ENCODE assay signal across 14 mouse cellular contexts in genomic region chr3:104517161-104517560, GRCm38 (mm10). TPM values are rescaled to one million over a fixed set of nuclear protein-coding genes. Genes with fewer than 3 reads are reported as not detected.
A peak's percentile ranks its signal among the peaks of the same experiment; 100 is the strongest.
DNase-seq lines count a peak whose midpoint lies in the region; ATAC-seq and TF ChIP-seq lines count a peak whose summit lies in the region.
"Had no signal": no experiment of that assay in that cellular context is flagged by ENCODE, and none has a peak within 500 bp of the region (broad histone marks: within the 10 kb centered on the region; RNA-seq: fewer than 3 reads in every experiment).

No protein-coding gene starts in this region.

- 86% methylated on average over 5 of the region's 5 CpGs for WGBS in forebrain, postnatal 0 days
- 81% methylated on average over 5 of the region's 5 CpGs for WGBS in forebrain, embryonic 12.5 days
- 86% methylated on average over 5 of the region's 5 CpGs for WGBS in midbrain, postnatal 0 days
- 82% methylated on average over 5 of the region's 5 CpGs for WGBS in midbrain, embryonic 13.5 days
- WGBS in limb, embryonic 10.5 days: 86% methylated on average over 5 of the region's 5 CpGs

- no peaks in the 10 kb centered on the region for H3K9me3 ChIP-seq in forebrain, postnatal 0 days (ENCODE audit: low read length)
- H3K9me3 ChIP-seq in forebrain, embryonic 12.5 days: no peaks in the 10 kb centered on the region
- H3K9me3 ChIP-seq in midbrain, postnatal 0 days (ENCODE audit: low read length): no peaks in the 10 kb centered on the region
- H3K9me3 ChIP-seq in midbrain, embryonic 13.5 days: no peaks in the 10 kb centered on the region
- H3K9me3 ChIP-seq in limb, embryonic 10.5 days (replicated peaks): no peaks in the 10 kb centered on the region
- H3K9me3 ChIP-seq: hindbrain, embryonic 10.5 days had no signal

- peak; percentile 25 for TF ChIP-seq CTCF in forebrain, postnatal 0 days (IDR thresholded peaks at IDR 0.05; ENCODE audit: low read depth)
- peak; percentile 31 for TF ChIP-seq CTCF in midbrain, postnatal 0 days (IDR thresholded peaks at IDR 0.05)

- no peak for DNase-seq in forebrain, postnatal 0 days
- DNase-seq in midbrain, postnatal 0 days (ENCODE audit: low spot score): no peak
- peak; percentile 78 for DNase-seq in R1 (ENCODE audit: low read depth, low spot score)
- DNase-seq in splenic B cell, adult 2 months (ENCODE audit: low read depth, low spot score): peak; percentile 35
- DNase-seq in limb, embryonic 10.5 days (ENCODE audit: low spot score): no peak
- no peak for DNase-seq in adrenal gland, postnatal 25 days
- DNase-seq: cerebellum, adult 9-10 months; kidney, adult 18-20 months; lung, adult 2 months; right cerebral cortex, postnatal 25 days had no signal

- no peak for ATAC-seq in forebrain, postnatal 0 days
- ATAC-seq in forebrain, embryonic 12.5 days (ENCODE audit: low FRiP score): no peak
- ATAC-seq in midbrain, postnatal 0 days (ENCODE audit: low FRiP score): no peak
- ATAC-seq in midbrain, embryonic 13.5 days: no peak
- ATAC-seq: activated CD4-positive, CD25-positive, alpha-beta regulatory T cell, adult 4 months had no signal

- no peak overlapping the region for H3K4me2 ChIP-seq in forebrain, postnatal 0 days (ENCODE audit: low read depth)
- H3K4me2 ChIP-seq in forebrain, embryonic 12.5 days: no peak overlapping the region
- no peak overlapping the region for H3K4me2 ChIP-seq in midbrain, postnatal 0 days (ENCODE audit: low read depth, low read length, poor library complexity, severe bottlenecking)
- H3K4me2 ChIP-seq in midbrain, embryonic 13.5 days (replicated peaks): no peak overlapping the region

- no peak overlapping the region for H3K4me3 ChIP-seq in forebrain, postnatal 0 days (ENCODE audit: low read depth, low read length)
- no peak overlapping the region for H3K4me3 ChIP-seq in forebrain, embryonic 12.5 days (replicated peaks)
- H3K4me3 ChIP-seq in midbrain, postnatal 0 days (ENCODE audit: low read depth, low read length): no peak overlapping the region
- H3K4me3 ChIP-seq in midbrain, embryonic 13.5 days (replicated peaks): no peak overlapping the region
- H3K4me3 ChIP-seq in limb, embryonic 10.5 days: no peak overlapping the region
- H3K4me3 ChIP-seq: hindbrain, embryonic 10.5 days had no signal

- H3K4me1 ChIP-seq in forebrain, postnatal 0 days (ENCODE audit: insufficient read depth): no peaks in the 10 kb centered on the region
- peaks cover 5% of the 10 kb centered on the region; the same call in 1 of the 2 replicates for H3K4me1 ChIP-seq in forebrain, embryonic 12.5 days
- H3K4me1 ChIP-seq in midbrain, postnatal 0 days (ENCODE audit: insufficient read depth, low read length): no peaks in the 10 kb centered on the region
- H3K4me1 ChIP-seq in midbrain, embryonic 13.5 days (replicated peaks): peaks cover 6% of the 10 kb centered on the region
- H3K4me1 ChIP-seq in limb, embryonic 10.5 days: peaks cover 4% of the 10 kb centered on the region; the same call in 1 of the 2 replicates

- no peak overlapping the region for H3K27ac ChIP-seq in forebrain, postnatal 0 days (ENCODE audit: low read depth, low read length)
- no peak overlapping the region for H3K27ac ChIP-seq in forebrain, embryonic 12.5 days
- H3K27ac ChIP-seq in midbrain, postnatal 0 days (ENCODE audit: low read depth, low read length): no peak overlapping the region
- H3K27ac ChIP-seq in midbrain, embryonic 13.5 days: no peak overlapping the region
- no peak overlapping the region for H3K27ac ChIP-seq in limb, embryonic 10.5 days
- H3K27ac ChIP-seq: hindbrain, embryonic 10.5 days had no signal

- no peaks in the 10 kb centered on the region for H3K27me3 ChIP-seq in forebrain, postnatal 0 days (ENCODE audit: insufficient read depth, low read length)
- peaks cover 3% of the 10 kb centered on the region; the same call in 1 of the 2 replicates for H3K27me3 ChIP-seq in forebrain, embryonic 12.5 days
- no peaks in the 10 kb centered on the region for H3K27me3 ChIP-seq in midbrain, postnatal 0 days (ENCODE audit: insufficient read depth, low read length)
- H3K27me3 ChIP-seq in midbrain, embryonic 13.5 days: 0 out of 2 replicates have a peak, but pooled peaks cover 4% of the 10 kb centered on the region
- no peaks in the 10 kb centered on the region; the same call in 1 of the 2 replicates for H3K27me3 ChIP-seq in splenic B cell, adult 2 months (ENCODE audit: control insufficient read depth, insufficient read depth, low read length, poor library complexity, severe bottlenecking)
- no peaks in the 10 kb centered on the region for H3K27me3 ChIP-seq in limb, embryonic 10.5 days (ENCODE audit: low read depth, poor library complexity, severe bottlenecking)

- no peak overlapping the region for H3K9ac ChIP-seq in forebrain, postnatal 0 days
- H3K9ac ChIP-seq in forebrain, embryonic 12.5 days: no peak overlapping the region
- H3K9ac ChIP-seq in midbrain, postnatal 0 days (replicated peaks; ENCODE audit: low read length, poor library complexity, severe bottlenecking): no peak overlapping the region
- no peak overlapping the region for H3K9ac ChIP-seq in midbrain, embryonic 13.5 days (replicated peaks)

- H3K36me3 ChIP-seq in forebrain, postnatal 0 days (ENCODE audit: insufficient read depth): no peaks in the 10 kb centered on the region
- H3K36me3 ChIP-seq in forebrain, embryonic 12.5 days (replicated peaks): no peaks in the 10 kb centered on the region
- no peaks in the 10 kb centered on the region for H3K36me3 ChIP-seq in midbrain, postnatal 0 days (ENCODE audit: insufficient read depth, low read length)
- no peaks in the 10 kb centered on the region for H3K36me3 ChIP-seq in midbrain, embryonic 13.5 days
- no peaks in the 10 kb centered on the region for H3K36me3 ChIP-seq in splenic B cell, adult 2 months (ENCODE audit: control insufficient read depth, insufficient read depth, low read length, poor library complexity, severe bottlenecking)
- no peaks in the 10 kb centered on the region for H3K36me3 ChIP-seq in limb, embryonic 10.5 days
- H3K36me3 ChIP-seq: hindbrain, embryonic 10.5 days had no signal

RNA-seq across cellular contexts. Expression of gene Lrig2, which starts 5.4 kb away (rescaled TPM):
- 32.2 and 45.1 TPM in 2 replicates for total RNA-seq in forebrain, postnatal 0 days (2014; rRNA removed)
- 8.5 and 14.8 TPM in 2 replicates for polyA plus RNA-seq in forebrain, postnatal 0 days (2015; fragmentation: Nextera tagmentation; extraction: Ambion mirVana)
- polyA plus RNA-seq in forebrain, embryonic 12.5 days (2016; fragmentation: Nextera tagmentation; extraction: Ambion mirVana): 27.2 and 31.1 TPM in 2 replicates
- 50.1 and 54.0 TPM in 2 replicates for total RNA-seq in midbrain, postnatal 0 days (2014; rRNA removed)
- polyA plus RNA-seq in midbrain, postnatal 0 days (2015; fragmentation: Nextera tagmentation; extraction: Ambion mirVana): 18.2 and 20.2 TPM in 2 replicates
- polyA plus RNA-seq in midbrain, embryonic 13.5 days (2015; fragmentation: Nextera tagmentation; extraction: Ambion mirVana): 30.9 and 33.0 TPM in 2 replicates
- polyA plus RNA-seq in limb, embryonic 10.5 days (2016; fragmentation: Nextera tagmentation; extraction: Ambion mirVana): 14.4 and 20.2 TPM in 2 replicates
- 16.5 and 19.2 TPM in 2 replicates for total RNA-seq in adrenal gland, postnatal 25 days (2021)

Comparison
In these comparisons a context has a peak if more than half of its experiments do, and no peak if none do; other contexts are left out.
1. DNase-seq: peak in R1 (single experiment) and splenic B cell, adult 2 months (single experiment); none in forebrain, postnatal 0 days (single experiment), midbrain, postnatal 0 days (single experiment), limb, embryonic 10.5 days (single experiment) and adrenal gland, postnatal 25 days (single experiment).